Mouse (Mus musculus): ENCODE measurements around the gene Sorcs3.

GRCm38 (mm10) chr19:48328171-48328570 is 122.3 kb downstream of the Sorcs3 start:
- TF ChIP-seq POLR2A (IDR thresholded peaks at IDR 0.05; ENCODE audit: borderline replicate concordance, insufficient read depth, low read length) (no peak), CTCF (IDR thresholded peaks at IDR 0.05; ENCODE audit: borderline replicate concordance, insufficient read depth, low read depth, low read length) (no peak)
